Mouse (Mus musculus) spleen, adult 18-20 months (tissue): ENCODE measurements around the gene Fgf4.
"Not testable (repeated sequence)": the region's sequence is repeated elsewhere in the genome, so short reads cannot be mapped to it uniquely, and the experiment has no call there.

ENCODE experiments used
- DNase-seq, 2 experiments: peaks; one replicate each; pipeline ENCODE4 v3.0.0; 2022; ENCODE audit warnings: mixed read lengths in 2 of 2

Gene Fgf4

GRCm38 (mm10) chr7:144867602-144868001, 20.4 kb downstream of the Fgf4 start:
- DNase-seq = no peak

DNA sequence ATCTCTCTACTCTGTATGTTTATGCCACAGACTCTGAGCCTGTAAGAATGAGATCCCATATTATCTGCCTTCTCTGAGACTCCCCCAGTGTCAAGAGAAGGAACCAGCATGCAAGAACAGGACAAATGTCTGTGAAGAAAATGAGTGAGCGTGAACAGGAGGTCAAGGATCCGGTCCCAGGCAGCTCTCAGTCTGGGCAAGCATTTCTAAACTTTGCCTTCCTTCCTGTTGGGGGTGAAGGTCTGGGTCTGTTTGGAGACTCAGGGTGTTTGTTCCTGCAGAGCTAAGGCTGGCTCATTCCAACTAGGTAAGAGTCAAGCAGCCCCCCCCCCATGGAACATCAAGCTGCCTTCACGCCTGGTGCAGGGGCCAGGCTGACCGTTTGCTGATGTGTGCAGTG, 25.3 kb downstream of the Fgf4 start:
- DNase-seq = no peak

GRCm38 (mm10) chr7:144873160-144873559, 26.0 kb downstream of the Fgf4 start:
- no peak for DNase-seq

DNA sequence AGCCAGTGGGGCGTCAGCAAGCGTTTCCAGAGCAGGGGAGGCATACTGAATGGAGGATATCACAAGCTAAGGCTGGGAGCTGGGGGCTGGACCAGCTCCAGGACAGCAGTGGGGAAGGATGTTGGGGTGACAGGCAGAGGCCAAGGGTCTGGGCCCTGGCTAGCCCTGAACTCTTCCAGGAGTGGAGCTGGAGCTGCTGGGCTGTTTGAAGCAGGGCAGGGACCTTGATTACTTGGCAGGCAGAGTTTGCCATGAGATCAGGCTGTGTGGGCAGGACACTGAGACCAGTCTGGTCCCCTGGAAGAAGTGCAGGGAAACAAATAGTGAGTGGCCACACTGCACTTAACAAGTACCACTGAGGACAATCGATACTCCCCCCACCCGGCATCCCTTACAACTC, 27.1 kb downstream of the Fgf4 start:
- no peak for DNase-seq

DNA sequence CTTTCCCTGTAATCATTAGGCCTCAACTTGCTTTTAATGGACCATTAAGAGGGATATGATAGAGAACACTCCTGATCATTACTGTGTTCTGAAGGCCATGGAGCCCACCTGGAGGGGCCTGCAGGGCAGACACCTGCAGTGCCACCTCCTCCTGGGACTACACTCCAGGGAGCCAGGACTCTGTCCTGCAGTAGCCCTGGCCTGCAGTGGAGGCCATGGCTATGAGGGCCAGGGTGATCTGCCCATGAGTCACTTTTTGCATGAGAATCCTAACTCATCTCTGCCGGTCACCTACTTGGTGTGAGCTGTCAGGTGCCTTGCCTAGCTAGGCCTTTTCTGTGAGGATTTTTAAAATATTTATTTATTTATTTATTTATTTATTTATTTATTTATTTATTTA, 31.2 kb downstream of the Fgf4 start:
- no peak for DNase-seq

GRCm38 (mm10) chr7:144883106-144883505, 35.9 kb downstream of the Fgf4 start:
- no peak for DNase-seq

DNA sequence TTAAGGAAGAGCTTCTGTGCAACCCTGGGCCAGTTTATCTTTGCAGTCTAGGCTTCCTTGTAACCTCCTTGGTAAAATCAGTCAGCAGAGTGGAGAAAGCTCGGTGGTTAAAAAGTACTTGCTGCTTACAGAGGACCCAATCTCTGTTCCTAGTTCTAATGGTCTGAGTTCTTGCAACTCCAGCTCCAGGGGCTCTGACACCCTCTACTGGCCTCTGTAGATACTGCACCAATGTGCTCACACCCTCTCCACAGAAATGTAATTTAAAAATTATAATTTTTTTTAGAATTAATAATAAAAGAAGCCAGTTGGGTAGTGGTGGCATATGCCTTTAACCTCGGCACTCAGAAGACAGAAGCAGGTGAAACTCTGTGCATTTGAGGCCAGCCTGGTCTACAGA, 40.5 kb downstream of the Fgf4 start:
- no peak for DNase-seq

DNA sequence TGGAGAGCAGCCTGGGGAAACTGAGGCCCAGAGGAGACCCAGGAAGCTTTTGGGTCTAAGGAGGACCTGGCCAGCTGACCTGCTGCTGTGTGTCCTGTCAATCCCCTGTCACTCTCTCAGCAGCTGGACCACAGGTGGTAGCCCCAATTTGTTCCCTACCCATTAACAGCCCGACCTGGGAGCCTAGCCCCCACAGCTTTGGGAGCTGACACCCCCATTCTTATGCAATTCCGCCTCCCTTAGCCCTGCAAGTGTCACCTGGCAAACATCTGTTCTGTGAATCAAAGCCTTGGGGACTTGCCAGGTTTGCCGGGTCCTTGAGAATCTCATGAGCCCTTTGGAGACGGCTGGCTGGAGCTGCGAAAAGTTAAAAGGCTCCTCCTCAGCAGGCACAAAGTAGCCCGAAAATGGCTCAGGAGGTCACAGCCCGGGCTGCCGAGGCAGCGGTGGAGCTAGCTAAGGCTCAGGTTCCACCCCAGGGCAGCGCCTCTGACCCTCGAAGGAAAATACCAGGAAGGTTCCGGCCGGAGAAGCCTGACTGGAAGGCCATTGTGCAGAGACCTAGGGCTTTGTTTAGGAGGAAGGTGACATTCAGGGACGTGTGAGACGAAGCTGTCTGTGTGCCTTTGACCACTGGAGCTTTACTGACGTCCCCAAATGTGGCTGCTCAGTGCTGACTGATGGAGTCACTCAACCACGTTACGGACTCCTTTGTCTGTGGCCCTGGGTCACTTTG, 41.6 kb downstream of the Fgf4 start:
- no peak for DNase-seq

- DNase-seq = not testable (repeated sequence)
These were observed 43.5 kb downstream of the Fgf4 start for GRCm38 (mm10) chr7:144890661-144891060.

GRCm38 (mm10) chr7:144891863-144892262, 44.7 kb downstream of the Fgf4 start:
- no peak for DNase-seq

GRCm38 (mm10) chr7:144892322-144892721, 45.2 kb downstream of the Fgf4 start:
- no peak for DNase-seq

- no peak for DNase-seq
These were observed 47.0 kb downstream of the Fgf4 start for GRCm38 (mm10) chr7:144894191-144894590.

DNA sequence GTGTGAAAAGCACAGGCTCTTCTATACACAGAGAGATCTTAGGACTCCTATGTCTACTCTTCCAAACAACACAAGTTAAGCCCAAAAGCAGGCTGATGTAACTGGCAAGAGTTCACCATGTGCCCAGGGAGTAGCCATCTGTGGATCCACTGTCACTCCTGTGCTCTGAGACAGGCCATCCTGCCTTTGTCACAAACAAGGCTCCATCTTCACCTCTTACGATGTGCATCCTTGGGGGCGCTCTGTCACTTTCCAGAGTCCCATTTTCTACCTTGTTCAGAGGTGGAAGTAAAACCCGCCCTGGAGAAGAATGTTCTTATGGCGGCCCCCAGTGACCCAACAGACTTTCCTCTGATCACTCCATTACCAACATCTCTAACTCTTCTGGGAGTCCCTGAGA, 47.5 kb downstream of the Fgf4 start:
- DNase-seq = no peak

DNA sequence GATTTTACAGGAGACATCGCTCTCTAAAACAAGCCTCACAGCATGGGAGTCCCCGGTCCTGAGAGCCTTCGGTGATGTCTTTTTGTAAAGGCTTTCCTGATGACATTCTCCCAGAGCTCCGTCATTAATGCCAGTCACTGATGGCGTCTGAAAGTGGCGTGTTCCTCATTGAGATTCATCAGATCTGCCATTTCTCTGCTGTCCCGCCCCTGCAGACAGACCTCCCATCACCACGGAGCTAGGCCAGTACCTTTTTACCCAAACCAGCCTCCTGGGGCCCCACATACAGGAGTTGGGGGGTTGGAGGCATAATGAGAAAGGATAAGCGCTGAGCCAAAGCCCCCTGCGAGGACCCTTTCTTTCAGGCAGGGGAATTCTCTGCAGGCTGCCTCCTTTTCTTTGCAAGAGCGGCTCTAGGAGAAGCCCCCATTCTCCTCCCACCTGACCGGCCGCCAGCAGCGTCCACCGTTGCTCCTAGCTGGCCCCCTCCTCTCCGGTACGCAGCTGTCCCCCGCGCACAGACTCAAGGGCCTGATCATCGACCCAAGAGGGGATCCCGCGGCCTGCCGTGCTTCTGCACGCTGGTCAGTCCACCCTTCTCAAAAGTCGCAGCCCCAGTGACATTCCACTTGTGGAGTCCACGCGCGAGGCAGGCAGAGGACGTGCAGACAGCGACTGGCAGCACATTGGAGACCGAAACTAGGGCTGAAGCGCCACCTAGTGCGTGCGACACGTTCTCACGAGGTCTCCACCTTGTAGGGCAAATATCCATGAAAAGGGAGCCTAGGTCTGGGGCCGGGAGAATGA, 48.3 kb downstream of the Fgf4 start:
- DNase-seq = peak; percentile 32 to 62

- no peak for DNase-seq
These were observed 49.4 kb downstream of the Fgf4 start, which contains the start of gene Fgf15 for GRCm38 (mm10) chr7:144896294-144897218. Fgf15 (plus strand) TSS chr7:144896531.

- no peak for DNase-seq
These were observed 51.3 kb downstream of the Fgf4 start for GRCm38 (mm10) chr7:144898506-144898905.

- DNase-seq = not testable (repeated sequence)
These were observed 58.3 kb downstream of the Fgf4 start for GRCm38 (mm10) chr7:144905514-144905913.

- DNase-seq = peak in 1 of 2 experiments; percentile 58
These were observed 59.7 kb downstream of the Fgf4 start for GRCm38 (mm10) chr7:144906708-144907397.

GRCm38 (mm10) chr7:144907793-144908192, 60.6 kb downstream of the Fgf4 start:
- DNase-seq = no peak

DNA sequence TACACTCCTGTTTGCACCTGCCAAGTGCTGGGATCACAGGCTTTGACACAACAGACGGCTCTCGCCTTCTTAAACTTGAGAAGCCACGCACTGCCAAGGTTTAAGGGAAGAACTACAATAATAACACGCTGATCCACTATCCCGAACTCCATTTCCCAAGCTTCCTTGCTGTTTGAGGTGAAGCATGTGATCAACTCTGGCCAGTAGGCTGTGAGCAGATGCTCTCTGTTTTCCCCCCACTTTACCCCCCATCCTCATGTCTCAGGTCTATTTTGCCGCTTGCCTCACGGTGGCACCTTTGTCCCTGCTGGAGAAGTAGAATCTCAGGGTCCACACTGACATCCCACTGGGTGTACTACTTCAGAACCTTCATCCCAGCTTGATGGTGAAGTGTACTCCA, 61.5 kb downstream of the Fgf4 start:
- DNase-seq = no peak

DNA sequence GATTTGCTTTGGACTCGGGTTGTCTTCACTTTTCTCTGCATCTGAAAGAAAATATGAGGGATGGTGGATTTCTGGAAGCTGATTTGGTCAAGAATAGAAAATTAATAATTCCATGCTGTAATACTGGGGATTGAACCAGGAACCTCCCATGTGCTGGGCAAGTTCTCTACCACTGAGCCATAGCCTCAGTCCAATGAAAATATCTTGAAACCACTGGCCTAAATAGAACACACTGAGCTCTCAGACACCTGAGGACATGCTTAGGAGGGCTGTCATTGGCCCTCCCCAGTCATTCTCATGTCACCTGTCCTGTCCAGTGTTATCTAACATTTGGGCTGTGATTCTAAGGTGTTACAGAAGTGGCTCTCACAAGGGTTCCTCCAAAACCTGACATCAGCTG, 64.0 kb downstream of the Fgf4 start:
- DNase-seq = no peak

- no peak for DNase-seq
These were observed 65.7 kb downstream of the Fgf4 start for GRCm38 (mm10) chr7:144912897-144913296.
